Mouse (Mus musculus): Measurements from ENCODE around the gene Ints1. TPM values are rescaled to one million over a fixed set of nuclear protein-coding genes. Genes with fewer than 3 reads are reported as not detected.

The Ints1 gene
- total and polyA plus RNA-seq, 3 experiments = 77.9 to 89.2 TPM; not detected in 1

DNA sequence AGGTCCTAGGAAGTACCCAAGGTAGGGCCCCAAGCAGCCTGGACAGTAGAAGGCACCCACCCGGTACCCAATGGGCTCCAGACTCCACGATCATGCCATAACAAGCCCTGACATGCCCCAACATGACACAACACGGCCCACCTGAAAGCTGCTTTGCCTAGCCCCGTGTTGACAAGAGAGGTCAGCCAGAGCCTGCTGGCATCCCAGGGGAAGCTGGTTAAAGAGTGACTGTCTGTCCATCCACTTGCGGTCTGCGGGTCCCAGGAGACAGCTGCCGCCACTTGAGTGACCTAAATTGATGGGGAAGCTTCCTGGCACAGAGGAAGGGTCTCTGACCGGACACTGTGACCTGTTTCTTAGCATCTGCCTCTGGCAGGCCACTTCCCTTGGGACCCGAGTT lies 52.4 kb downstream of the Ints1 start:
- no peak overlapping the region for H3K4me3 ChIP-seq (ENCODE audit: control insufficient read depth in 1 of 2, insufficient read depth in 1 of 2, low read depth in 2 of 2, low read length in 2 of 2)

DNA sequence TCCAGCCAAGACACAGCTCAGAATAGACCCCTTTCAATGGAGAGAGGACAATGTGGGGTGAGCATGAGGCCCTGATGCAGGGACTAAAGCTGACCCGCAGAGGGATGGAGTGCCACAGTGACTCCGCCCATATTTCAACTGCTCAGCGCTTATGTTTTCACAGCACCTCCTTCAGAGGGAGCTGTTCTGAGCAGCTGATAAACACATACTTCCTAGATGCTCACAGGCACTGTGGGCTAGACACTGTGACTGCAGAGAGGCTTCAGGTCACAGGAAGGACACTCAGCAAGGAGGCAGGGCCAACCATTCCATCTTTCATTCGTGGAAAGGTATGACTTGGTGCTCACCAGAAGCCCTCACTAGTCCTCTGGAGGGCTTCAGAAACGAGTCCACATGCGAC lies 52.8 kb downstream of the Ints1 start:
- Histone ChIP-seq H3K4me1 (ENCODE audit: control insufficient read depth in 1 of 2, insufficient read depth in 2 of 2, low read length in 2 of 2) (peaks cover 0 to 21% of the 10 kb centered on the region in 2 experiments; a peak in 2 of 4 replicates), H3K79me2 (ENCODE audit: control insufficient read depth, insufficient read depth, low read length, poor library complexity) (no peaks in the 10 kb centered on the region), H3K27me3 (ENCODE audit: control insufficient read depth in 1 of 2, insufficient read depth in 2 of 2, low read length in 2 of 2) (no peaks in the 10 kb centered on the region), H3K27ac (ENCODE audit: control insufficient read depth, low read depth, low read length) (no peak overlapping the region), H3K9me3 (replicated peaks; ENCODE audit: insufficient read depth, low read length) (no peaks in the 10 kb centered on the region), H3K4me3 (ENCODE audit: control insufficient read depth in 1 of 2, insufficient read depth in 1 of 2, low read depth in 2 of 2, low read length in 2 of 2) (no peak overlapping the region), H3K9ac (ENCODE audit: control insufficient read depth, low read depth, low read length, poor library complexity, severe bottlenecking) (no peak overlapping the region), H3K36me3 (ENCODE audit: control insufficient read depth in 1 of 2, insufficient read depth in 2 of 2, low read length in 2 of 2) (peaks cover 0 to 7% of the 10 kb centered on the region in 2 experiments; a peak in 2 of 4 replicates)
- DNase-seq (ENCODE audit: low read depth, low spot score) = peak; percentile 42
- TF ChIP-seq CTCF (IDR thresholded peaks at IDR 0.05 in 2 of 3, conservative IDR thresholded peaks at IDR 0.05 in 1 of 3; ENCODE audit: control insufficient read depth in 1 of 3, insufficient read depth in 1 of 3, low read depth in 2 of 3, low read length in 3 of 3, poor library complexity in 1 of 3, severe bottlenecking in 1 of 3) = peak in 1 of 3 experiments; percentile 45; a peak in 2 of 6 replicates
- TF ChIP-seq POLR2A (IDR thresholded peaks at IDR 0.05; ENCODE audit: control insufficient read depth in 1 of 2, insufficient read depth in 1 of 2, low read depth in 1 of 2, low read length in 2 of 2, poor library complexity in 1 of 2) = no peak
- TF ChIP-seq SMC3 (IDR thresholded peaks at IDR 0.05; ENCODE audit: low read depth, low read length) = peak; percentile 36

More for the DNA sequence above, 52.4 kb downstream of the Ints1 start:
- Histone ChIP-seq H3K9ac (ENCODE audit: control insufficient read depth, low read depth, low read length, poor library complexity, severe bottlenecking) (no peak overlapping the region), H3K36me3 (ENCODE audit: control insufficient read depth in 1 of 2, insufficient read depth in 2 of 2, low read length in 2 of 2) (peaks cover 0 to 7% of the 10 kb centered on the region in 2 experiments; a peak in 2 of 4 replicates), H3K27me3 (ENCODE audit: control insufficient read depth in 1 of 2, insufficient read depth in 2 of 2, low read length in 2 of 2) (no peaks in the 10 kb centered on the region), H3K27ac (ENCODE audit: control insufficient read depth, low read depth, low read length) (no peak overlapping the region), H3K79me2 (ENCODE audit: control insufficient read depth, insufficient read depth, low read length, poor library complexity) (no peaks in the 10 kb centered on the region), H3K9me3 (replicated peaks; ENCODE audit: insufficient read depth, low read length) (no peaks in the 10 kb centered on the region), H3K4me1 (ENCODE audit: control insufficient read depth in 1 of 2, insufficient read depth in 2 of 2, low read length in 2 of 2) (peaks cover 0 to 22% of the 10 kb centered on the region in 2 experiments; a peak in 2 of 4 replicates)
- no peak for DNase-seq (ENCODE audit: low read depth, low spot score)
- TF ChIP-seq ELF1 (IDR thresholded peaks at IDR 0.05; ENCODE audit: low read depth, low read length) (no peak), SMC3 (IDR thresholded peaks at IDR 0.05; ENCODE audit: low read depth, low read length) (no peak), TCF12 (IDR thresholded peaks at IDR 0.05; ENCODE audit: low read depth, low read length) (no peak), MAX (IDR thresholded peaks at IDR 0.05; ENCODE audit: low read length) (no peak), ZMIZ1 (IDR thresholded peaks at IDR 0.05; ENCODE audit: low read depth, low read length) (no peak), TAL1 (IDR thresholded peaks at IDR 0.05; ENCODE audit: low read length) (no peak), ZNF384 (IDR thresholded peaks at IDR 0.05; ENCODE audit: low read depth, low read length) (no peak), GATA1 (IDR thresholded peaks at IDR 0.05; ENCODE audit: low read depth, low read length) (no peak), POLR2AphosphoS2 (IDR thresholded peaks at IDR 0.05; ENCODE audit: low read length) (no peak), E2F4 (IDR thresholded peaks at IDR 0.05; ENCODE audit: borderline replicate concordance, low read depth, low read length) (no peak), KAT2A (conservative IDR thresholded peaks at IDR 0.05; ENCODE audit: low read depth, low read length) (no peak), HCFC1 (IDR thresholded peaks at IDR 0.05; ENCODE audit: low read depth, low read length) (no peak), POLR2AphosphoS5 (IDR thresholded peaks at IDR 0.05; ENCODE audit: borderline replicate concordance, low read depth, low read length) (no peak), TBP (IDR thresholded peaks at IDR 0.05; ENCODE audit: low read depth, low read length) (no peak), CHD1 (IDR thresholded peaks at IDR 0.05; ENCODE audit: low read depth, low read length) (no peak), USF1 (IDR thresholded peaks at IDR 0.05; ENCODE audit: low read depth, low read length) (no peak), MAFK (IDR thresholded peaks at IDR 0.05; ENCODE audit: borderline replicate concordance, low read depth, low read length) (no peak), MXI1 (IDR thresholded peaks at IDR 0.05; ENCODE audit: low read depth, low read length) (no peak), ZC3H11A (IDR thresholded peaks at IDR 0.05; ENCODE audit: low read depth, low read length) (no peak)

Measured in MEL (cell line).